Mouse (Mus musculus) ES-Bruce4 (cell line): ENCODE measurements around the gene Bcl2l13. TPM values are rescaled to one million over a fixed set of nuclear protein-coding genes. Genes with fewer than 3 reads are reported as not detected.

Experiments used
- H3K27ac ChIP-seq: 2 replicates; pipeline ENCODE4 v1.5.1; 2012; ENCODE audit warnings: low read length, inconsistent platforms; ENCODE audit not compliant: insufficient read depth
- H3K27me3 ChIP-seq: 2 replicates; pipeline ENCODE4 v1.6.1; 2012; ENCODE audit warnings: mild to moderate bottlenecking, low read length, inconsistent platforms; ENCODE audit not compliant: control insufficient read depth, poor library complexity, insufficient read depth, severe bottlenecking
- H3K36me3 ChIP-seq: 2 replicates; pipeline ENCODE4 v1.6.1; 2012; ENCODE audit warnings: inconsistent platforms, mild to moderate bottlenecking, low read length, moderate library complexity; ENCODE audit not compliant: control insufficient read depth, poor library complexity, insufficient read depth, severe bottlenecking
- H3K4me1 ChIP-seq: one replicate; pipeline ENCODE4 v1.8.1; 2011; ENCODE audit warnings: low read length; ENCODE audit not compliant: control insufficient read depth, insufficient read depth
- H3K4me3 ChIP-seq: 2 replicates; pipeline ENCODE4 v1.5.1; 2011; ENCODE audit warnings: low read depth, mild to moderate bottlenecking, low read length
- H3K9ac ChIP-seq: 2 replicates; pipeline ENCODE4 v1.6.1; 2012; ENCODE audit warnings: low read depth, mild to moderate bottlenecking, inconsistent platforms; ENCODE audit not compliant: poor library complexity, severe bottlenecking
- H3K9me3 ChIP-seq: replicated peaks from 2 replicates; pipeline ENCODE4 v1.6.1; 2012; ENCODE audit warnings: mild to moderate bottlenecking, low read length, inconsistent platforms; ENCODE audit not compliant: control insufficient read depth, poor library complexity, insufficient read depth, severe bottlenecking
- CTCF ChIP-seq: IDR thresholded peaks from one replicate; pipeline ENCODE4 v1.8.1; 2011; ENCODE audit warnings: low read depth, low read length
- EP300 ChIP-seq: IDR thresholded peaks from 2 replicates; pipeline ENCODE4 v1.6.1; 2011; ENCODE audit warnings: low read depth, low read length; ENCODE audit not compliant: insufficient read depth
- POLR2A ChIP-seq: IDR thresholded peaks from one replicate; pipeline ENCODE4 v1.8.1; 2011; ENCODE audit warnings: low read length; ENCODE audit not compliant: insufficient read depth
- polyA plus RNA-seq: library from polyadenylated mRNA; stranded (reverse); fragments of >200 nt; gene quantifications from 2 replicates; pipeline ENCODE4 v1.2.4, GENCODE M21; 2011; ENCODE audit warnings: low read depth; ENCODE audit not compliant: missing spikeins, insufficient read depth, insufficient read length

Gene Bcl2l13
- polyA plus RNA-seq, 1 experiment = 56.4 TPM

GRCm38 (mm10) chr6:120909501-120909900 is 73.5 kb downstream of the Bcl2l13 start:
- Histone ChIP-seq H3K27ac (no peak overlapping the region), H3K27me3 (no peaks in the 10 kb centered on the region), H3K4me3 (no peak overlapping the region), H3K9ac (no peak overlapping the region), H3K36me3 (peaks cover 4% of the 10 kb centered on the region; the same call in 1 of the 2 replicates), H3K9me3 (no peaks in the 10 kb centered on the region), H3K4me1 (peaks cover 9% of the 10 kb centered on the region)
- no peak for TF ChIP-seq EP300
- TF ChIP-seq CTCF = peak; percentile 39
- no peak for TF ChIP-seq POLR2A

- H3K9me3 ChIP-seq = no peaks in the 10 kb centered on the region
- no peak overlapping the region for H3K4me3 ChIP-seq
- no peak overlapping the region for H3K9ac ChIP-seq
- TF ChIP-seq CTCF = no peak
- no peak for TF ChIP-seq EP300
- TF ChIP-seq POLR2A = no peak
- H3K4me1 ChIP-seq = peaks cover 9% of the 10 kb centered on the region
- H3K27ac ChIP-seq = 0 out of 2 replicates have a peak overlapping the region, but pooled peaks have one; percentile 7
- peaks cover 3% of the 10 kb centered on the region; the same call in 1 of the 2 replicates for H3K36me3 ChIP-seq
- no peaks in the 10 kb centered on the region for H3K27me3 ChIP-seq
These were observed 75.4 kb downstream of the Bcl2l13 start for GRCm38 (mm10) chr6:120911213-120912007.

DNA sequence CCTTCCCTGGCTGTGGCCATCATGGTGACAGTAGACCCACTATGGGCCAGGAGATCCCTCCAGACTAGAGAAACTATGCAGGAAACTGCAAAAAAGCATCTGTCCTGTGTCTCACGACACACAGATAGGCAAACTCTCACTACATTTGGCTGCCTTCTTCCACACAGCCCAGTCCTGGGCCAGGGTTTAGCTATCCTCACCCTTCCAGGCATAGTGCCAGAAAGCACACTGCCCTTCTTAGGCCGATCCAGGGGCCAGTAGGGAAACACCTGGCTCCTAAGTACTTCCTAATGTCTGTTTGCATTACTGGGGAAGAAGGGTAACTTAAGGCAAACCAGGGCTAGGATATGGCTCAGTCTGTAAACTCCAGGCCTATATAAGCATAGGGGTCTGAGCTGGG is 76.9 kb downstream of the Bcl2l13 start:
- no peaks in the 10 kb centered on the region for H3K9me3 ChIP-seq
- TF ChIP-seq EP300 = no peak
- no peak overlapping the region for H3K4me3 ChIP-seq
- H3K36me3 ChIP-seq = peaks cover 3% of the 10 kb centered on the region; the same call in 1 of the 2 replicates
- H3K27me3 ChIP-seq = no peaks in the 10 kb centered on the region
- H3K4me1 ChIP-seq = peaks cover 8% of the 10 kb centered on the region
- H3K9ac ChIP-seq = no peak overlapping the region
- H3K27ac ChIP-seq = no peak overlapping the region

- no peaks in the 10 kb centered on the region for H3K27me3 ChIP-seq
- TF ChIP-seq EP300 = no peak
- TF ChIP-seq CTCF = no peak
- TF ChIP-seq POLR2A = no peak
- no peaks in the 10 kb centered on the region for H3K9me3 ChIP-seq
- peaks cover 3% of the 10 kb centered on the region; the same call in 1 of the 2 replicates for H3K36me3 ChIP-seq
- peaks cover 8% of the 10 kb centered on the region for H3K4me1 ChIP-seq
- no peak overlapping the region for H3K9ac ChIP-seq
- no peak overlapping the region for H3K27ac ChIP-seq
- no peak overlapping the region for H3K4me3 ChIP-seq
These were observed 77.8 kb downstream of the Bcl2l13 start for GRCm38 (mm10) chr6:120913783-120914182.

- Histone ChIP-seq H3K4me3 (peak overlapping the region; percentile 2; the same call in 1 of the 2 replicates), H3K9me3 (no peaks in the 10 kb centered on the region), H3K36me3 (peaks cover 3% of the 10 kb centered on the region; the same call in 1 of the 2 replicates), H3K9ac (peak overlapping the region; percentile 88), H3K4me1 (peaks cover 8% of the 10 kb centered on the region), H3K27ac (peak overlapping the region; percentile 13; the same call in 1 of the 2 replicates), H3K27me3 (no peaks in the 10 kb centered on the region)
- TF ChIP-seq CTCF = no peak
- no peak for TF ChIP-seq EP300
- no peak for TF ChIP-seq POLR2A
These were observed 78.5 kb downstream of the Bcl2l13 start for GRCm38 (mm10) chr6:120914533-120914910.

DNA sequence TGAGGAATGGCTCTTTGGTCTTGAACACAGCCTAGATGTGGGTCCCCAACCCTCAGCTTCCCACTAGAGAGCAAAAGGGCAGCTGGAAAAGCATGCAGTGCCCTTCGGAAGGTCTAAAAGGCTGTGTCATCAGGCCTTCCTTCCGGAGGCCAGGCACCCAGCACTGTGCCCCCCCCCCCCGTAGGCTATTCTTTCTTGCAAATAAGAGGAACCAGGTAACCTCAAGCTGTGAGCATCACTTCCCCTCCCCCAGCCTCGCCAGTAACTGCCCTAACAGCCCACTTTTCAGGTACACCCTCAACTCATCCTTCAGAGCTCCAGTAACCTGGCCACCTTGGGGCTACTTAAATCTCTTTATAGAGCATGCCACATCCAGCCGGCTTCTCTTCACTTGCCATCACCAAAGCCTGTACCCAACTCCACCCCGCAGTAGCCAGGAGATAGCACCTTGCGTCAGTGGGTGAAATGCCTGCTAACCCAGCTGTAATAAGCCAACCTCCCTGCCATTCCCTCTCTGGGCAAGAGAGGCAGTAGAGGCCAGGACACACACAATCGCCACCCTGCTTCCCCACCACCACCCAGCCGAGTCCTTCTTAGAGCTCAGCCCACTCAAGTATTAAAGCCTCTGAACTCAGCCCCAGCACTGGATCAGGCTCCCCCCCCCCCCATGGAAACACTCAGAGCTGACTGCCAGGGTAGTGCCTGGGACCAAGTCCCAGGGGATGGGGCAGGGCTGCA is 79.1 kb downstream of the Bcl2l13 start:
- H3K4me1 ChIP-seq = peaks cover 8% of the 10 kb centered on the region
- H3K27ac ChIP-seq = no peak overlapping the region
- H3K9me3 ChIP-seq = no peaks in the 10 kb centered on the region
- H3K9ac ChIP-seq = peak overlapping the region; percentile 88; the same call in 1 of the 2 replicates
- H3K4me3 ChIP-seq = peak overlapping the region; percentile 87; the same call in 1 of the 2 replicates
- TF ChIP-seq EP300 (no peak), CTCF (peak; percentile 29), POLR2A (no peak)
- peaks cover 3% of the 10 kb centered on the region; the same call in 1 of the 2 replicates for H3K36me3 ChIP-seq
- no peaks in the 10 kb centered on the region for H3K27me3 ChIP-seq
